Mouse (Mus musculus): ENCODE results near the gene Olfm4. TPM values are rescaled to one million over a fixed set of nuclear protein-coding genes. Genes with fewer than 3 reads are reported as not detected.

Gene Olfm4
- total and polyA plus RNA-seq, 2 experiments, result 0.09 TPM; not detected in 1

DNA sequence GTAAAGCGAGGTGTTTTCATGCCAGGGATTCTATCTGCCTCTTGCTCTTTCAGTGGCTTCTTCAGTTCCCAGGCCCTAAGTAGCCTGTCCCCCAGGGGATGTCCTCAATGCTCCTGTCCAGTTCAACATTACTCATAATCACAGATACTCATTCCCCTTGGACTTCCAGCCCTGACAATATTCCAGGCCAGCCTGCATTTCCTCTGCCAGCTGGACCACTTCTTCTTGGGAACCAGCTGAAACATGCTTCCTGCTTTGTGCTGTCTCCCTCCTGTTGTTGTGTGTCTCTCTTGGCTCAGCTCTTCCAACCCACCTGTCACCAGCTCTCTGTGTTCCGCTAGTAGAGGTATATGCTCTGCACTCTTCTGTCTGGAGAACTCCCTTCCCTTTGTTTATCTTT is 1.8 kb downstream of the Olfm4 start:
- no peak overlapping the region for H3K4me3 ChIP-seq (ENCODE audit: insufficient read depth, low read depth, low read length)
- DNase-seq (ENCODE audit: extremely low read depth, low read depth, low spot score), result no peak
- 86% methylated on average over 2 of the region's 2 CpGs for WGBS
- TF ChIP-seq POLR2A (IDR thresholded peaks at IDR 0.05; ENCODE audit: extremely low read depth, insufficient read depth, low read length) (no peak), CTCF (IDR thresholded peaks at IDR 0.05; ENCODE audit: low read depth, low read length) (no peak)
- no peaks in the 10 kb centered on the region for H3K4me1 ChIP-seq (ENCODE audit: control insufficient read depth, insufficient read depth, low read length)
- H3K27me3 ChIP-seq (ENCODE audit: control insufficient read depth, insufficient read depth, low read length), result no peaks in the 10 kb centered on the region
- H3K27ac ChIP-seq (replicated peaks; ENCODE audit: insufficient read depth, low read depth, low read length), result no peak overlapping the region
- no peaks in the 10 kb centered on the region for H3K79me2 ChIP-seq (ENCODE audit: control insufficient read depth, insufficient read depth, low read length)
- H3K9ac ChIP-seq (ENCODE audit: low read depth, low read length), result no peak overlapping the region
- H3K36me3 ChIP-seq (ENCODE audit: control insufficient read depth, insufficient read depth, low read length), result no peaks in the 10 kb centered on the region

DNA sequence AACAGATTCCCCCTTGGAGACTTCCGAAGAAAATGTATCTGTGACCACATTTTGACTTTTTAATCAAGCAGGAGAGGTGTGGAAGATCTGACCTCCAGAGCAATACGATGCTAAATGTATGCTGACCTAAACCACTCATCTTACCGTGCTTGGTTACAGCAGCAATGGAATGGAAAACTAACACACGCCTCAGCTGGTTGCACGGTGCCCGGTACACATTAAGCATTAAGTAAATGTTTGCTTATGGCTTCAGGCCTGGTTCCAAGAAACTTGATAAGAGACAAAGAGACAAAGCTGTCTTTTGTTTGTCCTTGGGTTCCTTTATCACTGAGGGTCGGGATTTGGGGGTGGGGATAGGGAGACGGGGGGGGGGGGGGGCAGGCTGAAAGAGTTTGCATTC is 3.0 kb downstream of the Olfm4 start:
- H3K27ac ChIP-seq (replicated peaks; ENCODE audit: insufficient read depth, low read depth, low read length), result no peak overlapping the region
- WGBS, result 12% methylated on average over 8 of the region's 8 CpGs

DNA sequence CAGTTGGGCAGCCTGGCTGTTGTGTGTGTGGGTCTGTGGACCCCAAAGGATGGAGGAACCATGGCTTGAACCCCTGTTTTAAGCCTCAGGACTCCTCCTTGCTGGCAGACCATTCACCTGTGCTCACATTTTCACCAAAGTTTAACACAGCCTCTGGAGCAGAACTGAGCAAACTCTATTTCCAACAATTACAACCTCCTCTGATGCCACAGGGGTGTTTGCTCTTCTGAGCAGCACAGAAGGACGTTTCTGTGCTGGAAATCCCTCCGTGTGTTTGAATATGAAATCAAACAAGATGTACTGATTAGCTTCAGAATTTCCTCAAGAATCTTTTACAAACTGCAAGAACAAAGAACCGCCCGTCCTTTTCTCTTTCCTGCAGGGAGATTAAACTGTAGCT is 5.9 kb downstream of the Olfm4 start:
- H3K4me3 ChIP-seq (ENCODE audit: insufficient read depth, low read depth, low read length), result no peak overlapping the region
- no peak for DNase-seq (ENCODE audit: extremely low read depth, low read depth, low spot score)
- no peaks in the 10 kb centered on the region for H3K79me2 ChIP-seq (ENCODE audit: control insufficient read depth, insufficient read depth, low read length)
- H3K4me1 ChIP-seq (ENCODE audit: control insufficient read depth, insufficient read depth, low read length), result no peaks in the 10 kb centered on the region
- H3K9ac ChIP-seq (ENCODE audit: low read depth, low read length), result no peak overlapping the region
- no peak for TF ChIP-seq CTCF (IDR thresholded peaks at IDR 0.05; ENCODE audit: low read depth, low read length)
- TF ChIP-seq POLR2A (IDR thresholded peaks at IDR 0.05; ENCODE audit: extremely low read depth, insufficient read depth, low read length), result no peak
- no peaks in the 10 kb centered on the region for H3K27me3 ChIP-seq (ENCODE audit: control insufficient read depth, insufficient read depth, low read length)
- H3K36me3 ChIP-seq (ENCODE audit: control insufficient read depth, insufficient read depth, low read length), result no peaks in the 10 kb centered on the region
- H3K27ac ChIP-seq (replicated peaks; ENCODE audit: insufficient read depth, low read depth, low read length), result no peak overlapping the region
- WGBS, result 43% methylated on average over 4 of the region's 4 CpGs

More for the DNA sequence above, 3.0 kb downstream of the Olfm4 start:
- DNase-seq (ENCODE audit: extremely low read depth, low read depth, low spot score), result no peak
- Histone ChIP-seq H3K4me1 (ENCODE audit: control insufficient read depth, insufficient read depth, low read length) (no peaks in the 10 kb centered on the region), H3K36me3 (ENCODE audit: control insufficient read depth, insufficient read depth, low read length) (no peaks in the 10 kb centered on the region), H3K27me3 (ENCODE audit: control insufficient read depth, insufficient read depth, low read length) (no peaks in the 10 kb centered on the region), H3K4me3 (ENCODE audit: insufficient read depth, low read depth, low read length) (no peak overlapping the region), H3K79me2 (ENCODE audit: control insufficient read depth, insufficient read depth, low read length) (no peaks in the 10 kb centered on the region), H3K9ac (ENCODE audit: low read depth, low read length) (no peak overlapping the region)
- TF ChIP-seq POLR2A (IDR thresholded peaks at IDR 0.05; ENCODE audit: extremely low read depth, insufficient read depth, low read length) (no peak), CTCF (IDR thresholded peaks at IDR 0.05; ENCODE audit: low read depth, low read length) (no peak)

DNA sequence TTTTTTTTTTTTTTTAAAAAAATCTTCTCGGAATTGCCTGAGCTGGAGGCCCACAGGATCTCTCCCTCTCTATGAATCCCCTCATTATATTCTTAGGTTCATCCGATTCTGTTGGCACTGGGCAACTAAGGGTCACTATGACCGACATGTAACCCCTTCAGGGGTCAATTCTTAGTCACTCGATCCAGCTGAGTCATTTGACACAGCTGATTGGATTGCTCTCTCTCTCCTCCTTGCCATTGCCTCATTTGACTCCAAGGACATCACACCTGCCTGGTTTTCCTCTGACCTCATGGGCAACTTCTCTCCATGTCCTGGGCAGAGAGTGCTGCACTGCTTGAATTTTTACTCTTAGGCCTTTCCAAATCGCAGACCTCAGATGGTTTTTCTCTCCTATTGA is 6.7 kb downstream of the Olfm4 start:
- TF ChIP-seq POLR2A (IDR thresholded peaks at IDR 0.05; ENCODE audit: extremely low read depth, insufficient read depth, low read length) (no peak), CTCF (IDR thresholded peaks at IDR 0.05; ENCODE audit: low read depth, low read length) (no peak)
- H3K4me3 ChIP-seq (ENCODE audit: insufficient read depth, low read depth, low read length), result no peak overlapping the region
- no peak overlapping the region for H3K9ac ChIP-seq (ENCODE audit: low read depth, low read length)
- no peaks in the 10 kb centered on the region for H3K79me2 ChIP-seq (ENCODE audit: control insufficient read depth, insufficient read depth, low read length)
- H3K36me3 ChIP-seq (ENCODE audit: control insufficient read depth, insufficient read depth, low read length), result no peaks in the 10 kb centered on the region
- WGBS, result 53% methylated on average over 5 of the region's 5 CpGs
- DNase-seq (ENCODE audit: extremely low read depth, low read depth, low spot score), result no peak
- H3K27me3 ChIP-seq (ENCODE audit: control insufficient read depth, insufficient read depth, low read length), result no peaks in the 10 kb centered on the region
- H3K4me1 ChIP-seq (ENCODE audit: control insufficient read depth, insufficient read depth, low read length), result no peaks in the 10 kb centered on the region
- H3K27ac ChIP-seq (replicated peaks; ENCODE audit: insufficient read depth, low read depth, low read length), result no peak overlapping the region

DNA sequence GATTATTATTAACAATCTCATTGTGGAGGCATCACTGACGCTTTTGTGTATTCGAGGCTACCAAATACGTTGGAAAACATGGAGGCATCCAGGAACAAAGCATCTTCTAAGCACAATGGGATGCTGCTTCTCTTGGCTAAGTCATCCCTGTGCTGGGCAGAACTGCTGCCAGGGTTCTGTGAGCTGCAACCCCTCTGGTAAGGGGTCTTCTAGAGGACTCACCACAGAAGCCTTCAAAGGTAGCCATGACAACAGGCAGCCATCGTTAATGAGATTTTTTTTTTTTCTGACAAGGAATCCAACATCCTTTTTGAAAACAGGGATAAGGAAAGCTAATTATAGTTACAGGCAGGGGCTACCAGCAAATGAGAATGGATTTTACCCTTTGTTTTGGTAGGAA is 13.7 kb downstream of the Olfm4 start:
- H3K79me2 ChIP-seq (ENCODE audit: control insufficient read depth, insufficient read depth, low read length), result no peaks in the 10 kb centered on the region
- H3K9ac ChIP-seq (ENCODE audit: low read depth, low read length), result no peak overlapping the region
- no peaks in the 10 kb centered on the region for H3K4me1 ChIP-seq (ENCODE audit: control insufficient read depth, insufficient read depth, low read length)
- H3K27me3 ChIP-seq (ENCODE audit: control insufficient read depth, insufficient read depth, low read length), result no peaks in the 10 kb centered on the region
- 79% methylated on average over 4 of the region's 4 CpGs for WGBS
- DNase-seq (ENCODE audit: extremely low read depth, low read depth, low spot score), result no peak
- TF ChIP-seq POLR2A (IDR thresholded peaks at IDR 0.05; ENCODE audit: extremely low read depth, insufficient read depth, low read length), result no peak
- no peak for TF ChIP-seq CTCF (IDR thresholded peaks at IDR 0.05; ENCODE audit: low read depth, low read length)
- no peak overlapping the region for H3K27ac ChIP-seq (replicated peaks; ENCODE audit: insufficient read depth, low read depth, low read length)
- H3K4me3 ChIP-seq (ENCODE audit: insufficient read depth, low read depth, low read length), result no peak overlapping the region
- H3K36me3 ChIP-seq (ENCODE audit: control insufficient read depth, insufficient read depth, low read length), result no peaks in the 10 kb centered on the region

DNA sequence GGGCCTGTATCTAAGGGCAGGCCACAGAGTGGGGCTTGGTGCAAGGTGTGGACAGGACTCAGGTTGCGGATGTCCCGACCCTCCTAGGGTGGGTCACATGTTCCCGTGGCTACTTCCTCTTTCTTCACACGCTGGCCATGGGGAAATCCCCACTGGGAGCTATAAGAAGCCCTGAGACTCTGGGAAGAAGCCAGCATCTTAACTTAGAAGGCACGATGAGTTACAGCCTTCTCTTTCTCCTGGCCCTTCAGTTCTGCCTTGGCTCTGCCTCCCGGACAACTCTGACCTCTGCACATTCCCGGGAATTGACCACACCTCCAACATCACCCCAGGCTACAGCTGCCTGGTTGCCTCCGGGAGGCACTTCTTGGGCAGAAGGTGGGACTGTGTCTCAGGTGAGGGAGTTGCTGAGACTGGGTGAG is 16.2 kb downstream of the Olfm4 start:
- DNase-seq (ENCODE audit: extremely low read depth, low read depth, low spot score), result no peak

More for the DNA sequence above, 16.2 kb downstream of the Olfm4 start:
- Histone ChIP-seq H3K4me1 (ENCODE audit: control insufficient read depth, insufficient read depth, low read length) (no peaks in the 10 kb centered on the region), H3K27ac (replicated peaks; ENCODE audit: insufficient read depth, low read depth, low read length) (no peak overlapping the region), H3K36me3 (ENCODE audit: control insufficient read depth, insufficient read depth, low read length) (no peaks in the 10 kb centered on the region), H3K9ac (ENCODE audit: low read depth, low read length) (no peak overlapping the region), H3K79me2 (ENCODE audit: control insufficient read depth, insufficient read depth, low read length) (no peaks in the 10 kb centered on the region), H3K27me3 (ENCODE audit: control insufficient read depth, insufficient read depth, low read length) (no peaks in the 10 kb centered on the region), H3K4me3 (ENCODE audit: insufficient read depth, low read depth, low read length) (no peak overlapping the region)
- 62% methylated on average over 8 of the region's 8 CpGs for WGBS
- TF ChIP-seq POLR2A (IDR thresholded peaks at IDR 0.05; ENCODE audit: extremely low read depth, insufficient read depth, low read length) (no peak), CTCF (IDR thresholded peaks at IDR 0.05; ENCODE audit: low read depth, low read length) (no peak)

Data from liver, adult 2 months (tissue).